Mouse (Mus musculus): ENCODE results near the gene Kdm2b. TPM values are rescaled to one million over a fixed set of nuclear protein-coding genes. Genes with fewer than 3 reads are reported as not detected.

Gene Kdm2b
- total RNA-seq, 2 experiments from 2014 or later = 13.0 to 13.7 TPM

- DNase-seq (ENCODE audit: low spot score in 2 of 2) = no peak
Measured at GRCm38 (mm10) chr5:122930991-122931390, 58.6 kb downstream of the Kdm2b start.

- no peak for DNase-seq (ENCODE audit: low spot score in 2 of 2)
Measured at GRCm38 (mm10) chr5:122928293-122928692, 61.3 kb downstream of the Kdm2b start.

- DNase-seq (ENCODE audit: low spot score in 2 of 2) = no peak
Measured at GRCm38 (mm10) chr5:122927703-122928102, 61.9 kb downstream of the Kdm2b start.

GRCm38 (mm10) chr5:122927092-122927491 is 62.5 kb downstream of the Kdm2b start:
- DNase-seq (ENCODE audit: low spot score in 2 of 2) = no peak

DNA sequence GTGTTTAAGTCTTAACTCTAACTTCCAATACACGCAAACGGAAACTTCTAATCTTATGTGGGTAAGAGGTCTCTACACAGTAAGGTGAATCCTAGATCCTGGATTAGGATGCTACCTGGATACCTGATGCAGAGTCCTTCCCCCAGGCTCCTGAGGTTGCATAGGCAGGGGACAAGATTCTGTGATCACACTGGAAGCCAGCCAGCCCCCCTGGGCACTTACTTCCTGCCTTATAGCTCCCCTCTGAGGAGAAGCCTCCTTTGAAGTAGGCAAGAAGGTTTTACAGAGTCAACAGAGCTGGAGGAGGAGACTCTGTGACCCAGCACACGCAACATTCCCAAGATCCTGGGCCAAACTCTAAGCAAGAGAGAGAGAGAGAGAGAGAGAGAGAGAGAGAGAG is 63.3 kb downstream of the Kdm2b start:
- no peak for DNase-seq (ENCODE audit: low spot score in 2 of 2)

DNA sequence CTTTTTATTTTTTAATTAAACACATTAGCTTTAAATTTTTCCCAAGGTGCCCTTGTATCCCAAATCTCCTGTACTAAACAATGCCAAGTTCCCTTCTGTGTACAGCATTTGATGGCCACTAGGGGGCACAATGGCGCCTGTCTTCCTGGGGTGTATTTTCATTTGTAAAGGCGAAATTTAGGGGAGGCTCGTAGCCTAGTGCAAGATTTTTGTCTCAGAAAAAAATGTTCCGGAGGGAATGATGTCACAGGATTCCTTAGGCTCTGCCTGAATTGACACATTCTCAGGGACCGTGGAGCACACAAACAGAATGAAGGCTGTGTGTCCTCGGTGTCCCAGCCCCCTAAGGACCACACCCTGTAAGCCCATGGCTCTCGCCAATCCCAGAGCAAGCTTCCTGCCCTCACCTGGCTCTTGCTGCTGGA is 64.1 kb downstream of the Kdm2b start:
- DNase-seq (ENCODE audit: low spot score in 2 of 2) = peak; percentile 65 to 71

DNA sequence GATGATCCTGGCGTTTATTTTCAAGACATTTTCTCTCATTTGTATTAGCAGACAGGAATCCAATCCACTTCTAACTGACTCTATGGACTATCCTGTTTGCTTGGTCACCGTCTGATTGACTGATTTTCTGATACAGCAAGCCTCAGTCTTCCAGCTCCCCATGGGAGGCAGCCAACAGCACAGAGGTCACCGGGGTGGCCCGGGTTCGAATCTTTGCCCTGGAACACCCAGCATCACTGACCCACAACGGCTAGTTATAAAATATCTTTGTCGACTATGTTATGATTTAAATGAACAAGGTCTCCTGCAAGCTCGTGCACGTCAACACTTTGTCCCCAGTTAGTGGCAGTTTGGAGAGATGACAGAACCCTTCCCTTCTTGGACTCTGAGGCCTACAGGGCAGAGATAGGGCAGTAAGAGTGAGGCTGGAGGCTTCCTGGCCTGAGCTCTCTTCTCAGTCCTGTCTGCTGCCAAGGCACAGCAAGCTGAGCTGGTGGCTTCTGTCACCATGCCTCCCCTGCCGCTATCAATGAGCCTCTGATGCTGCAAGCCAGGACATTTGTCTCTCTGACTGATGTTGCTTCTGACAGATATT is 65.7 kb downstream of the Kdm2b start:
- DNase-seq (ENCODE audit: low spot score in 2 of 2) = no peak

DNA sequence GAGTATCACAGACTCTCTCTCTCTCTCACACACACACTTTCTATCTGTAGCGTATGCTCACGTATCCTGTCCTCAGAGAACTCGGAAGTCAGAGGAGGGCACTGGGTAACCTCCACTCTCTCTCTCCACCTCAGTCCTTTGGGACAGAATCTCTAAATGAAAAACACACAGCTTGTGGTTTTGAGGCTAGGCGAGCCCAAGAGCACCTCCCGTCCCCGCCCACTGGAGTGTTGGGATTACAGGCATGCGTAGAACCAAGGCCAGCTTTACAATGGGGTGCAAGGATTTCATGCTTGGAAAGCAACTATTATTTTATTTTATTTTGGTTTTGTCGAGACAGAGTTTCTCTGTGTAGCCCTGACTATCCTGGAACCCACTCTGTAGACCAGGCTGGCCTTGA is 67.7 kb downstream of the Kdm2b start:
- DNase-seq (ENCODE audit: low spot score in 2 of 2) = no peak

- no peak for DNase-seq (ENCODE audit: low spot score in 2 of 2)
Measured at GRCm38 (mm10) chr5:122920557-122920956, 69.1 kb downstream of the Kdm2b start.

DNA sequence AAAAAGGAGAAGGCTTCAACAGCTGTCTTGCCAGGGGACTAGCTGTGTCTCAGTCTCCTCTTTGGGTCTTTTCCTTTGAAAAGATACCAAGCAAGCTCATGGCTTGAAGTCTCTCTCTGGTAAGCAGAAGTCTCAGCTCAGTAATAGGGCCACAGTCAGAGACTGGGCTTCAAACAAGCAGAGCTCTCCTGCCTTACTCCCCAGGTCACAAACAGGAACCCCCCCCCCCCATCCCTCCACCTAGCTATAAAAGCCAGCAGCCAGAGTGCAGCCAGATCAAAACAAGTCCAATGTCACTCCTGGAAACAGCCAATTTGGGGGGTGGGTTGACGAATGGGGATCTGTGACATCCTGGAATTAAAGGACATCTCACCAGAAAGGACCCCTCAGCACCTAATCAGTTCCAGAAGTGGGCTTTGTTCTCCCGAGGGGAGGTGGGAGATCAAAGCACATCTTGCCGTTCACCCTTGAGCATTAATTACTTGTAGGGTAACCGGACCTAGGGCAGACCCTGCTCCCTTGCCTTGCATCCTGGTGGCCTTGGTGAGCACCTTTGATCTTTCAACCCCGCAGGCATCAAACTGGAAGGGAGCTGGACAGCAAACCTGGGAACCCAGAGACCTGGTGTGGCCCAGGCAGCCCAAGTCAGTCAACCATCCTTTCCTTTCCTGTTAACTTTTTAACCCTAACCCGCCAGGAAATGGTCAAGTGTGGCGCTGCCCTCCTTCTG is 71.5 kb downstream of the Kdm2b start:
- DNase-seq (ENCODE audit: low spot score in 2 of 2) = no peak

- no peak for DNase-seq (ENCODE audit: low spot score in 2 of 2)
Measured at GRCm38 (mm10) chr5:122916147-122916546, 73.5 kb downstream of the Kdm2b start.

GRCm38 (mm10) chr5:122912863-122913262 is 76.8 kb downstream of the Kdm2b start:
- no peak for DNase-seq (ENCODE audit: low spot score in 2 of 2)

DNA sequence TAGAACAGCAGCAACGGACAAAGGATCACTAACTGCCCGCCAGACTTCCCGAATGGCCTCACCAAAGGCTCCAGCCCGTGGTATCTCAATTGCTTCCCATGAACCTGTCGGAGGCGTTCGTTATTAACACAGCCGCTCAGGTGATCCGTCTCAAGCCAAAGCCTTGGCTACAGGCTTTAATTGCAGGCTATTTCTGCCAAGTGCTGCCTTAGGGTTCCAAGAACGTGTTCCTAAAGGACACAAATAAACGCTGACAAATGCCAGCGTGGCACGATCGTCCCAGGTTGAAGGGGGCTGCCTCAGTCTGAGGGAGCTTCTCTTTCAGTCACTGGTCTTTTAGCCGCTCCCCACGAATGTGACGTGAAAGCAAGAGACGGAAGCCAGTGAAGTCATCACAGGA is 80.1 kb downstream of the Kdm2b start:
- DNase-seq (ENCODE audit: low spot score in 2 of 2) = no peak

- DNase-seq (ENCODE audit: low spot score in 2 of 2) = no peak
Measured at GRCm38 (mm10) chr5:122908001-122908400, 81.6 kb downstream of the Kdm2b start.

DNA sequence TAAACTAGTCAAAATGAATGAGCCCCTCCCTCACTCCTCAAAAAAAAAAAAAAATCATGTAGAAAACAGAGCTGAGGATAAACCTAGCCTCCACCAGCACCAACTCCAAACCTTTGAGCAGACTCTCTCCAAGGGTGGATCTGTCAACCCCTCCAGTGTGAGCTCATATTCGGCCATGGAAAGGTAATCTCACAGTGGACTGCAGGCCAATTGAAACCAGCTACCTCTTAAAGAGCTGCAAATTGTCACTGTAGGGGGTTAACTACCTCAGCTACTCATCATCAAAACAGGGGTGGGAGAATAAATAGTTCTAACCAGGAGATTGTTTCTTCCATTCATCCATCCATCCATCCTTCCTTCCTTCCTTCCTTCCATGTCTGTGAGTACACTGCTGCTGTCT is 82.4 kb downstream of the Kdm2b start:
- no peak for DNase-seq (ENCODE audit: low spot score in 2 of 2)

DNA sequence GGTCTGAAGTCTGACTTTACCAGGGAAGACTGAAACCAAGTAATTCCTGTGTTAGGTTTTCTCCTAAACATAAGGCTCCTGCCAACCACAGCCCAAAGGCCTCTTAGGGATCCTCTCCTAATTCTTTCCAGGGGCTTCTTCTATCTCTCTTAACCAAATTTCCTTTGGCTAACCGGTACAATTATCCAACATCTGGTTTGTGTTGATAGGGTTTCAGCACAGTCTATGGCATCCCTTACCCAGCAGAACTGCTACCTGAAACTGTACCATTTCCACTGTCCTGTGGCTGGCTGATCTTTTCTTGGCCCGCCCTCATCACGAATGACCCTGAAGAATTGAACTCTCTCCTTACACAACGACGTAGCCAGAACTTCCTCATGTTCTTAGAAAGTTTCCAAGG is 86.5 kb downstream of the Kdm2b start:
- DNase-seq (ENCODE audit: low spot score in 2 of 2) = no peak

GRCm38 (mm10) chr5:122902228-122902627 is 87.4 kb downstream of the Kdm2b start:
- DNase-seq (ENCODE audit: low spot score in 2 of 2) = no peak

DNA sequence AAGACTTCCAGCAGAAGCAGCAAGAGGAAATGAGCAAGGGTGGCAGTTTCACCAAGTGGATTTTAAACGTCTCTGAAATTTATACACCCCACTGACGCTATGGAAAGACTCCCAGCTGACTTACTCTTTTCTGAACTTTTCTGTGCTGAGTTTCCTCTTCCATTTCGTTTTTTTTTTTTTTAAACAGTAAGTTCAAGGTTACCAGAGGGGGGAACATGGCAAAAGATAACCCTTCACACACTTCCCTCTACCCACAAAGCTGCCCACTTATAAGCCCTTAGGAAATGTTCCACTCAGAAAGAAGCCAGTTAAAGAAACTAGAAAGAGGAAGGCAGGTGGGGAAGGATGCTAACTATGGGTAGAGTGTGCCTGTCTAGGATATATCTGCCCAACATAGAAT is 88.0 kb downstream of the Kdm2b start:
- DNase-seq (ENCODE audit: low spot score in 2 of 2) = no peak

- no peak for DNase-seq (ENCODE audit: low spot score in 2 of 2)
Measured at GRCm38 (mm10) chr5:122901179-122901578, 88.4 kb downstream of the Kdm2b start.

GRCm38 (mm10) chr5:122900558-122901171 is 89.0 kb downstream of the Kdm2b start:
- DNase-seq (ENCODE audit: low spot score in 2 of 2) = no peak

GRCm38 (mm10) chr5:122899777-122900557 is 89.7 kb downstream of the Kdm2b start:
- DNase-seq (ENCODE audit: low spot score in 2 of 2) = peak; percentile 90 to 94
